Mouse (Mus musculus): Measurements from ENCODE around the gene Hist1h4j. TPM values are rescaled to one million over a fixed set of nuclear protein-coding genes. Genes with fewer than 3 reads are reported as not detected.
"Not testable (repeated sequence)": the region's sequence is repeated elsewhere in the genome, so short reads cannot be mapped to it uniquely, and the experiment has no call there.

Hist1h4j gene
- total and polyA plus RNA-seq, 3 experiments: 2.7 to 947 TPM; not detected in 1

- TF ChIP-seq POLR2A (IDR thresholded peaks at IDR 0.05; ENCODE audit: control insufficient read depth in 1 of 2, insufficient read depth in 1 of 2, low read depth in 1 of 2, low read length in 2 of 2, poor library complexity in 1 of 2): peak; percentile 96 to 97
- peak; percentile 91; the same call in 1 of the 2 replicates for TF ChIP-seq POLR2AphosphoS5 (IDR thresholded peaks at IDR 0.05; ENCODE audit: borderline replicate concordance, low read depth, low read length)
- peak; percentile 98 for TF ChIP-seq TBP (IDR thresholded peaks at IDR 0.05; ENCODE audit: low read depth, low read length)
These were observed 15.5 kb downstream of the Hist1h4j start, which contains the start of gene Hist1h4k for GRCm38 (mm10) chr13:21750159-21751017. Gene Hist1h4k (minus strand): TSS chr13:21750505.

GRCm38 (mm10) chr13:21751417-21751816, 16.6 kb downstream of the Hist1h4j start:
- DNase-seq (ENCODE audit: low read depth, low spot score): peak; percentile 80
- no peaks in the 10 kb centered on the region for H3K27me3 ChIP-seq (ENCODE audit: control insufficient read depth in 1 of 2, insufficient read depth in 2 of 2, low read length in 2 of 2)
- H3K36me3 ChIP-seq (ENCODE audit: control insufficient read depth in 1 of 2, insufficient read depth in 2 of 2, low read length in 2 of 2): peaks cover 0 to 32% of the 10 kb centered on the region in 2 experiments; a peak in 2 of 4 replicates
- peak overlapping the region in 1 of 2 experiments; percentile 6; a peak in 1 of 4 replicates for H3K4me3 ChIP-seq (ENCODE audit: control insufficient read depth in 1 of 2, insufficient read depth in 1 of 2, low read depth in 2 of 2, low read length in 2 of 2)
- TF ChIP-seq TBP (IDR thresholded peaks at IDR 0.05; ENCODE audit: low read depth, low read length): peak; percentile 63; the same call in 1 of the 2 replicates
- no peak for TF ChIP-seq EP300 (IDR thresholded peaks at IDR 0.05; ENCODE audit: low read depth in 1 of 2, low read length in 2 of 2)
- no peak for TF ChIP-seq CHD1 (IDR thresholded peaks at IDR 0.05; ENCODE audit: low read depth, low read length)
- TF ChIP-seq BHLHE40 (IDR thresholded peaks at IDR 0.05; ENCODE audit: borderline replicate concordance, low read depth, low read length): no peak
- TF ChIP-seq POLR2A (IDR thresholded peaks at IDR 0.05; ENCODE audit: control insufficient read depth in 1 of 2, insufficient read depth in 1 of 2, low read depth in 1 of 2, low read length in 2 of 2, poor library complexity in 1 of 2): no peak; a peak in 1 of 4 replicates
- TF ChIP-seq SMC3 (IDR thresholded peaks at IDR 0.05; ENCODE audit: low read depth, low read length): no peak
- TF ChIP-seq CTCF (IDR thresholded peaks at IDR 0.05 in 2 of 3, conservative IDR thresholded peaks at IDR 0.05 in 1 of 3; ENCODE audit: control insufficient read depth in 1 of 3, insufficient read depth in 1 of 3, low read depth in 2 of 3, low read length in 3 of 3, poor library complexity in 1 of 3, severe bottlenecking in 1 of 3): no peak
- TF ChIP-seq USF1 (IDR thresholded peaks at IDR 0.05; ENCODE audit: low read depth, low read length): no peak
- no peak for TF ChIP-seq MAX (IDR thresholded peaks at IDR 0.05; ENCODE audit: low read length)
- H3K79me2 ChIP-seq (ENCODE audit: control insufficient read depth, insufficient read depth, low read length, poor library complexity): no peaks in the 10 kb centered on the region; the same call in 1 of the 2 replicates
- H3K27ac ChIP-seq (ENCODE audit: control insufficient read depth, low read depth, low read length): peak overlapping the region; percentile 94
- H3K9ac ChIP-seq (ENCODE audit: control insufficient read depth, low read depth, low read length, poor library complexity, severe bottlenecking): peak overlapping the region; percentile 80
- peaks cover 0 to 14% of the 10 kb centered on the region in 2 experiments; a peak in 2 of 4 replicates for H3K4me1 ChIP-seq (ENCODE audit: control insufficient read depth in 1 of 2, insufficient read depth in 2 of 2, low read length in 2 of 2)
- no peaks in the 10 kb centered on the region for H3K9me3 ChIP-seq (replicated peaks; ENCODE audit: insufficient read depth, low read length)

More at GRCm38 (mm10) chr13:21750159-21751017, 15.5 kb downstream of the Hist1h4j start, which contains the start of gene Hist1h4k:
- not testable (repeated sequence) for H3K9me3 ChIP-seq (replicated peaks; ENCODE audit: insufficient read depth, low read length); H3K27me3 ChIP-seq (ENCODE audit: control insufficient read depth in 1 of 2, insufficient read depth in 2 of 2, low read length in 2 of 2); H3K79me2 ChIP-seq (ENCODE audit: control insufficient read depth, insufficient read depth, low read length, poor library complexity)
- Histone ChIP-seq H3K9ac (ENCODE audit: control insufficient read depth, low read depth, low read length, poor library complexity, severe bottlenecking) (peak within 1 kb of the TSS; percentile 80), H3K27ac (ENCODE audit: control insufficient read depth, low read depth, low read length) (peak within 1 kb of the TSS; percentile 98), H3K36me3 (ENCODE audit: control insufficient read depth in 1 of 2, insufficient read depth in 2 of 2, low read length in 2 of 2) (peaks cover 0 to 30% of the 10 kb centered on the region in 2 experiments; a peak in 2 of 4 replicates), H3K4me3 (ENCODE audit: control insufficient read depth in 1 of 2, insufficient read depth in 1 of 2, low read depth in 2 of 2, low read length in 2 of 2) (peak within 1 kb of the TSS; percentile 6 to 59), H3K4me1 (ENCODE audit: control insufficient read depth in 1 of 2, insufficient read depth in 2 of 2, low read length in 2 of 2) (peaks cover 2 to 21% of the 10 kb centered on the region in 2 experiments; a peak in 3 of 4 replicates)
- peak; percentile 94 for DNase-seq (ENCODE audit: low read depth, low spot score)

- no peaks in the 10 kb centered on the region for H3K9me3 ChIP-seq (replicated peaks; ENCODE audit: insufficient read depth, low read length)
- peak; percentile 81 for DNase-seq (ENCODE audit: low read depth, low spot score)
- peak overlapping the region; percentile 94 for H3K27ac ChIP-seq (ENCODE audit: control insufficient read depth, low read depth, low read length)
- H3K4me3 ChIP-seq (ENCODE audit: control insufficient read depth in 1 of 2, insufficient read depth in 1 of 2, low read depth in 2 of 2, low read length in 2 of 2): peak overlapping the region; percentile 6 to 39
- peaks cover 0 to 12% of the 10 kb centered on the region in 2 experiments; a peak in 2 of 4 replicates for H3K4me1 ChIP-seq (ENCODE audit: control insufficient read depth in 1 of 2, insufficient read depth in 2 of 2, low read length in 2 of 2)
- TF ChIP-seq RCOR1 (IDR thresholded peaks at IDR 0.05; ENCODE audit: low read depth, low read length): no peak
- TF ChIP-seq BHLHE40 (IDR thresholded peaks at IDR 0.05; ENCODE audit: borderline replicate concordance, low read depth, low read length): no peak
- TF ChIP-seq ZMIZ1 (IDR thresholded peaks at IDR 0.05; ENCODE audit: low read depth, low read length): no peak
- no peak for TF ChIP-seq MAZ (IDR thresholded peaks at IDR 0.05; ENCODE audit: low read depth, low read length)
- no peak for TF ChIP-seq POLR2AphosphoS2 (IDR thresholded peaks at IDR 0.05; ENCODE audit: low read length)
- TF ChIP-seq TAL1 (IDR thresholded peaks at IDR 0.05; ENCODE audit: low read length): no peak
- no peak for TF ChIP-seq CHD1 (IDR thresholded peaks at IDR 0.05; ENCODE audit: low read depth, low read length)
- TF ChIP-seq MAFK (IDR thresholded peaks at IDR 0.05; ENCODE audit: borderline replicate concordance, low read depth, low read length): no peak
- no peak for TF ChIP-seq CHD2 (IDR thresholded peaks at IDR 0.05; ENCODE audit: low read length)
- TF ChIP-seq NRF1 (IDR thresholded peaks at IDR 0.05; ENCODE audit: insufficient read depth, low read depth, low read length, poor library complexity, severe bottlenecking): no peak
- H3K36me3 ChIP-seq (ENCODE audit: control insufficient read depth in 1 of 2, insufficient read depth in 2 of 2, low read length in 2 of 2): peaks cover 0 to 31% of the 10 kb centered on the region in 2 experiments; a peak in 2 of 4 replicates
- no peaks in the 10 kb centered on the region for H3K27me3 ChIP-seq (ENCODE audit: control insufficient read depth in 1 of 2, insufficient read depth in 2 of 2, low read length in 2 of 2)
- no peaks in the 10 kb centered on the region; the same call in 1 of the 2 replicates for H3K79me2 ChIP-seq (ENCODE audit: control insufficient read depth, insufficient read depth, low read length, poor library complexity)
- peak overlapping the region; percentile 80 for H3K9ac ChIP-seq (ENCODE audit: control insufficient read depth, low read depth, low read length, poor library complexity, severe bottlenecking)
These were observed 17.0 kb downstream of the Hist1h4j start for GRCm38 (mm10) chr13:21751827-21752226.
